Mouse (Mus musculus) CD4-positive helper T cell, adult 2 months (primary cell): ENCODE measurements around the gene Gab2.

ENCODE experiments used
- DNase-seq: peaks from one replicate; pipeline ENCODE4 v3.0.0-alpha.2; 2012; ENCODE audit warnings: low read depth, missing footprints, low spot score

Gab2 gene

DNA sequence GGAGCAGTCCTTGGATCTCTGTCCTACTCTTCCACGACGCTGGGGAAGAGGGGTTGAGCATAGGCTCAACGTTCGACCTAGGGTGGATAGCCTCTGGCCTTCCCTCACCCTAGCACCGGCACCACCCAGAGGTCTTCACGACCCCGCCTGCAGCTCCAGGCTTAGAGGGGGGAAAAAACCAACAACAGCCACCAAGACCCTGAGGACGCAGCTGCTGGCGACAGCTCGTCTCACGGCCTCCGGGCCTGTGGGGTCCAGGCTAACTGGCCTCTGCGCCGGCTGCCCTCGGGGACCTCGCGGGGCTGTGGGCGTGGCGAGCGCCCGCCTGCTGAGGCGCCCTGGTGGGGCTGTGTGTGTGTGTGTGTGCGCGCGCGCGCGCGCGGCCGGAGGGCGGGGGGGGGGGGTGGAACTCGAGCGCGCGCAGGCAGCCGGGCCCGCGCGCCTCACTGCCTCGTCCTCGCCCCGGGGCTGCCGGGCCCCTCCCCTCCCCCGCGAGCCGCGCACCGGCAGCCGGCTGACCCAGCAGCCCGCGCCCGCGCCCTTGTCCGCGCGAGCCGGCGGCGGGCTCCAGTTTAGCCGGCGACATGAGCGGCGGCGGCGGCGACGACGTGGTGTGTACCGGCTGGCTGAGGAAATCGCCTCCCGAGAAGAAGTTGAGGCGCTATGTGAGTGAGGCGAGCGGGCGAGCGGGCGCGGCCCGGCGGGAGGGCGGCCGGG is at the start of gene Gab2:
Gene Gab2 (plus strand): TSS at position 345 of the 717 bp plus-strand sequence.
- peak; percentile 60 for DNase-seq

GRCm38 (mm10) chr7:97032412-97032811 is 49.0 kb upstream of the Gab2 start:
- DNase-seq: no peak

DNA sequence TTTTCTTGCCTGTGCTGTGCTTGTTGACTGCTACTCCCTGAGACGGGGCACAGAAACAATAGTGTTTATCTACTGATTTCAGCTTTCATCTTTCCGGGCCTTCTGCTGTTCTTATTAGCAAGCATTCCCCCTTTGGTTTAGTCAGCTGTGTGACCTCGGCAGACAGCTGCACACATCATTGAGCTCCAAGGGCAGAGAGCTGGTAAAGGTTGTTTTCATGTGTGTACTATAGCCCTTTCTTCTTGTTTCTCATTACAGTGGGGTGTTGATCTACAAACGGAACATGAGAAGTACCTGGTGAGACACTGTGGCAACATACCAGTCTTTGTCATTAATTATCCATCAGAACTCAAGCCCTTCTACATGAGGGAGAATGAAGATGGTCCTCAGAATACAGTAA is 41.7 kb upstream of the Gab2 start:
- no peak for DNase-seq

GRCm38 (mm10) chr7:97041868-97042449 is 39.4 kb upstream of the Gab2 start:
- peak; percentile 21 for DNase-seq

DNA sequence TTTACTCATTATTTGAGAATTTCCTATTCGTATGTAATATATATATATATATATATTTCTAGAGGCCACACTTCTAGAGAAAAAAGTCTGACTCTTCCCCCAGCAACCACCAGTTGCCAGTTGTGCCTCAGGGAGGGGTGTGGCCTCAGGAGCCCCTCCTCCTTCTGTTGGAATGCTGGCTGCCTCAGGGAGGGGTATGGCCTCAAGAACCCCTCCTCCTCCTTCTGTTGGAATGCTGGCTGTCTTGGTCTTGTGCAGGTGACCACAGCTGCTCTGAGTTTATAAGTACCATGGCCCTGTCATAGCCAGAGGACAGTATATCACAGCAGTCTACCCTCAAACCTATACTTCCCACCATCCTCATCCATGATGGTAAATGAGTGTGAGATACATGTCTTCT is 38.4 kb upstream of the Gab2 start:
- DNase-seq: no peak

GRCm38 (mm10) chr7:97060966-97061365 is 20.4 kb upstream of the Gab2 start:
- no peak for DNase-seq

DNA sequence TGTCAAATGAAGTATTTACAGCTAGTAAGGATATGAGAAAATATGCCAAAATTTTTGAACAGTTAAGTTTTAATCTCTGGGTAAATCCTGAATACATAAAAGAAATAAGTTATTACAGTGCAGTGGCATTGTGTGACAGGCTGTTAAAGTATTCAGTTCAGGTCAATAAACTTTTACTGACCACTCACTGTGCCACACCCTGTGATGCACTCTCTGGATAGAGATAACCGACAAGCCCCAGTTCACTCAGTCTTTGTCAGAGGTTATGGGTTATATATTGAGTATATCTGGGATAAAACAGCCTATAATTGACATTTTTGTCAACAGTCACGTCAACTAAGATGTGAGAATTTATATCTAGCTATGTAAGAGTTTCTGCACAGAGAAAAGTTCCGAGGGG is 9.9 kb upstream of the Gab2 start:
- DNase-seq: no peak

DNA sequence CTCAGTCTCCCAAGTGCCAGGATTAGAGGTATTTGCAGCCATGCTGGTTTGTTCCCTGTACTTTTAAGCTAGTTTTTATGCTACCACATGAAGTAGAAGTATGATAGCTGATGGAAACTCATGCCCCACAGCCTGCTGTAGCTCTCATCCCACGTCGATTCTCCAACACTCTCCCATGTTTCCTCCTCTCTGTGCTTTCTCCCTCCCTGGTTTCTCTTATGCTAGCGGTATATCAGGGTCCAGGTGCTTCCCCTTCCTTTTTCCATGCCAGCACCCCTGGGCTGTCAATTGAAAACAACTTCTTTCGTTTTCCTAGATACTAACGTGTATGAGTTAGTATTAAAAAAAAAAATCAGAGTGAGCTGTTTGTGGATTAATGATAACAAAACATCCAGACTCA is 9.3 kb upstream of the Gab2 start:
- no peak for DNase-seq

DNA sequence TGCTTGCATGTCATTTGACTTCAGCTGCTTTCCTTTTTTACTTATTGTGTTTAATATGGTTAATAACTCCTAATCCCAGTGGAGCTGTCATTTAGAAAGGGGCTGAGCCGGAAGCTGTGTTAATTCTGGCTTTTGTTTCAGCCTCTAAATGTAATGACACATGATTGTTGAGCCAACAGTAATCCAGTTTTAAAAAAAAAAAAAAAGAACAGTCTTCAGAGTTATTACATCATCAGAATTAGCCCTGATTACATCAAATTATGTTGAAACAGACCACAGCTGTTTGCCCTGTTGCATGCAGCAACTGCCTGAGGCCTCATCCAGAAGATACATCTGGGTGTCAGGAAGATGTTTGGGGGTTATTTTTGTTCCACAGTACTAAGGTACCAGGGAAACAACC is 6.4 kb upstream of the Gab2 start:
- DNase-seq: no peak

- no peak for DNase-seq
Measured at GRCm38 (mm10) chr7:97076977-97077376, 4.4 kb upstream of the Gab2 start.

- DNase-seq: no peak
Measured at GRCm38 (mm10) chr7:97078685-97079084, 2.7 kb upstream of the Gab2 start.

DNA sequence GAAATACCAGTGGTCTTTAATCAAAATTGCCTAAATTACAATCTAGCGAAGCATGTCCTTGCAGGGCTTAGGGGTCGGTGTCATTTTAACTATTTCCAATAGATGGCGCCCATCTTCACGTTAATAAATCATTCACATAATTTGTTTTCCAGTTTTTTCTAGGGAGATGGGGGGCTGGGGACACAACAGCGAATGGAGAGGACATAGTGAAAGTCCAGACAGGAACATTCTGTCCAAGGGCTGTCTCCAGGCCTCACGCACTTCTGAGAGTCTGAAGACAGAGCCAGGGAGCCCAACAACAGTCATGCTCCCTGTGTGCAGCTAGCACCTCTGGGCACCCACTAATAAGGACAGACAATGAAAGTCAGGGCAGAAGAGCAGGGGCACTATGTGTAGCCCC is 2.2 kb upstream of the Gab2 start:
- DNase-seq: peak; percentile 19

DNA sequence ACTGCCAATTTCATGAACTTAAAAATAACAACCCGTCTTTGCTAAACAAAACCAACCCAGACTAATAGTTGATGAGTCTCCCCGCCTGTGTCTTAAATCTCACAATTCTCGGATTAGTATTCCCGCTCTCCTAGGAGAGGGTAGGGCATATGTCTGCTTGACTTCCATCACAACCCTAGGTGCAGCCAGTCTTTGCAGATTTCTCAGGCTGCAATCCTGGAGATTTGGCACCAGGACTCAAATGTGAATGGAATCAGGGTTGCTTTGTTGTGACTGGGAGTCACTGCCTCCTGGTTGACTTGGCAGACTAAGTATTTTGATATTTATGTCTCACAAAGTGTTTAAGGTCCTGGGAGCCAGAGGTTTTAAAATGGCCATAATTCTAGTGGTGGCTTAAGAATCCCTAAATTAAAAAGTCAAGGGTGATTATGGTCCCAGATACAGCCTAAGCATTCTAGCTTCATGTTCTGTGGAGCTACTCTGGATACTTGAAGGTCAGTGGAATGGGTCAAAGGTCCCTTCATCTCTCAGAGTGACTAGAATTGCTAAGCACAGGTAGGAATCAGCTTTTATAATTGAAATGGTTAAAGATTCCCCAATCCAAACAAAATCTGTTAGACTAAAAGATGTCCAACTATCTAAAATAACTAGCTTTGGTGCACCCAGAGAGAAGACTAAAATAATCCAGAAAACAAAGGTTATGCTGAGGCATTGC is 1.6 kb upstream of the Gab2 start:
- no peak for DNase-seq

DNA sequence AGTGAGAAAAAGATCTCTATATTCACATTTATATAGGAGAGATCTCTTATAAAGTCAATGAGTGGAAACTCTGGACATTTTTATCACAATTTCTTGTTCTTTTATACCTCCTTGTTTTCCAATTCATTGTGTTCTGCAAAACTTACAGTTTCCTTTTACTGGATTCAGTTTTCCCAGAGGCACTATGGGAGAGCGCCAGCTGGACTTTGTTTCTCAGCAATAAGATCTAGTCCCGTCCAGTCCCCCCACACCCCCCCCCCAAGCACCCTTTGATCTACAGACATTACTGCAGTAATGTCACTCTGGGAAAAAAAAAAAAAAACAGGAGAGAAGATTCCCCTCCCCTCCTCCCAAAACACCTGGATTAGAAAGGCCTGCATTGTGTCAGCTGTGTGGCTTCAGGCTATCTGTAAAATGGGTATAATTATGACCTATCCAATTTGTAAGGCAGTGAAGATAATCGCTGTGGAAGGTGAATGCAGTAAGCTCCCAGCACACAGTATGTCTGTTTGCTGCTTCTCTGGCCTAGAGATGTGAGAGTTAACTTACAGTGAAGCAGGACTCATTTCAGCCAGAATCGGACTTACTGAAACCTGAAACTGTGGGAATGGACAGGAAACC is 655 bp upstream of the Gab2 start:
- no peak for DNase-seq

GRCm38 (mm10) chr7:97081959-97082218 is 503 bp downstream of the Gab2 start:
- no peak for DNase-seq

DNA sequence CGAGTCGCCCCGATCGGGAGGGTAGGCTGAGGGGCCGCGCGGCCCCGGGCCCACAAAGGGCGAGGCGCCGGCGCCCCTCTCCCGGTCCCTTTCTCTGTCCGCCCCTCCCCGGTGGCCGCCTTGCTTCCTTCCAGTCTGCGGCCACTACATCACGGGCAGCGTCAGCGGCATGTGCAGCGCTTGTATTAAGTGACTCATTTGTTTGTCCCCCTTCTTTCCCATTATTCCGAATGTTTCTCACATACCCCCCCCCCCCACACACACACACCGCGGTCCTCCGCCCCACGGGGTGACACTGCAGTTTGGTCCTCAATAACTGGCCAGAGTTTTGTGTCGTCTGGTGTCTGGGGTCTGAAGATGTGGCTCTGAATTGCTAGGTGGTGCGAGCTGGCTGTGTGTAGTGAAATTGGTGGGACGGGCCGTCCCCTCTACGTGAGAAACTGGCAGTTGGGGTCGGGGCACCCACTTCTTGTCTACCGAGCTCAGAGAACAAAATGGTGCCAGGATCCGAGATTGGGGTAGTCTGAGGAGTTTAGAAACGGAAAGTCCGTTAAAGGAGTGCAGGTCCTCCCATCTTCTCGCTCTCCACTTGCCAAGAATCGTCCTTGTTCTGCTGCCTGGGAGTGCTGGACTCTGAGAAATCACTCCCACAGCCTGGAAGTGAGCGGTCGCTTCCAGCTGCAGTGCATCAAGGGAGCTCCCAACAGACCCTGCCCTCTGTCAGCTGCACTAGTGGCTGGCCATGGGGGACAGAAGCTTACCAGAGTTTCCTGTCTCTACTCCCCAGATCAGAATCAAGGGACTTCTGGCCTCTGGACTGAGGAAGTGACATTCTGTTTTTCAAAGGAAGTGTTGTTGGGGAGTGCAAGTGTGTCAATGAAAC is 1.1 kb downstream of the Gab2 start:
- peak; percentile 39 for DNase-seq

DNA sequence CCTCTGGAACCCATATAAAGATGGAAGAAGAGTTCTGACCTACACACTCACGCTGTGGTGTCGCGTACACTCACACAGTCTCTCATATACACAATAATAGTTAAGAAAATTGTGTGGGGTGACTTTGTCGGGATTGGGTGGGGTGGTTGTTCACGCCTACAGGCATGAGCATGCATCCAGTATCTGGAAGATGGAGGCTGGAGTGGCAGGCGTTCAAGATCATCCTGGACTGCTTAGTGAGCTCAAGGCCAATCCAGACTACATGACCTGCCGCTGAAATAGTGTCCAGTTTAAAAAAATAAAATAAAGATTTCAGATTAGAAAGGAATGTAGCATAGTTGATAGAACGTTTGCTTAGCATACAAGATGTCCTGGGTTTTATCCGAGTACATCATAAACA is 2.2 kb downstream of the Gab2 start:
- DNase-seq: peak; percentile 7

- no peak for DNase-seq
Measured at GRCm38 (mm10) chr7:97084181-97084580, 2.8 kb downstream of the Gab2 start.

DNA sequence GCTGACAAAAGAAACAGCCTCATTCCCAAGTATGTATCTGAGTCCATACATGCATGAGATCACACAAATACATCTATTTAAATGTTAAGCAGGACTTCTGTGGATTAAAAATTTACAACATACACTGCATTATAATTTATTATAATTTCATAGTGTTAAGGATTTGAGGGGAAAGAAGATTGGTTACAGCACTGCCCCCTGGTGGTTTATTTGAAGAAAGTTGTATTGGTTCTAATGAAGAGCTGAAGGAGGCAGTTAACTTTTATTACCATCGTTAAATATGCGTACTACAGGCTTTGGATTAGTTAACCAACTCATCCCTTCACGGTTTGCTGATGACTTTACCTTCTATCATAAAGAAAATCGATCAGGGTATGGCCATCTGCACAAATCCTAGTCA is 3.9 kb downstream of the Gab2 start:
- DNase-seq: peak; percentile 47

DNA sequence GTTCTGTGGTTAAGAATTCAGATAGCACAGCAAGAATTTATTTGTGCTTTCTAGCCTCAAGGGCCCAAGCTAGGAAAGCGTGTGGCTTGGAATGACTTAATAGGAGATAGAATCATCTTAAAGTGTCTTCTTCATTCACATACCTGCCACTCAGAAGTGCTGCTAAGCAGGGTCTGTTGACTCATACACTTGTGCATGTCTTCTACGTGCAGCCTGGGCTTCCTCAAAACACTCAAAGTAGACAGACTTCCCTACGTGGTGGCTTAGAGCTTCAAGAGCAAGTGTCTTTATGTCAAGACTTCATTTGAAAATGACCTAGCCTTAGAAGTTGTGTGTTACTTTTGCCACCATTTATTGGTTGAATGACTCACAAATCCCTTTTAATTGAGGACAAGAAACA is 12.9 kb downstream of the Gab2 start:
- DNase-seq: no peak

DNA sequence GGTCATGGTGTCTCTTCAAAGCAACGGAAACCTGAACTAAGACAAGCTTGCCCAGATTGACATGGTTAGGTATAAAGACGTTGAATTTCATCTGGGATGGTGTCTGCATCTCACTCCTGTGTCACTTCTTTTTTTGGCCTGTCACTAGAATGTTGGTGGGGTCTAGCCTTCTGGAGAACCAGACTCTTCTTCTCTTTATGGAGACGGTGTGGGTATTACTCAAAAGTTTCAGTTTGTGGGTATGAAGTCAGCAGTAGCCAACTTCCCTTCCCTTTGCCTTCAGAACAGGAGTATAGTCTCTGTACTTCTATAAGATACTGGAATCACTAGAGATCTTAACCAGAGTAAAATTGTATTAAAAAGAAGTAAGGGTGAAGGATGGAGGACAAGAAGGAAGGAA is 26.7 kb downstream of the Gab2 start:
- no peak for DNase-seq

- DNase-seq: no peak
Measured at GRCm38 (mm10) chr7:97128949-97129348, 47.6 kb downstream of the Gab2 start.
